Mouse (Mus musculus): ENCODE measurements at regions not wholly inside any gene's neighbourhood (a gene's known extent, or its start where the extent isn't known, plus 50 kb on each side); places are given as distances from the start of the nearest gene placed in this dataset.

- TF ChIP-seq POLR2A (IDR thresholded peaks at IDR 0.05; ENCODE audit: extremely low read depth, insufficient read depth, low read length) (no peak), CTCF (IDR thresholded peaks at IDR 0.05; ENCODE audit: extremely low read depth, insufficient read depth, low read length) (no peak)
Observed at GRCm38 (mm10) chr3:102292385-102292784, 87.9 kb upstream of the Vangl1 start.
